Mouse (Mus musculus): ENCODE results near the gene Gm14399. TPM values are rescaled to one million over a fixed set of nuclear protein-coding genes. Genes with fewer than 3 reads are reported as not detected.
"Not testable (repeated sequence)": the region's sequence is repeated elsewhere in the genome, so short reads cannot be mapped to it uniquely, and the experiment has no call there.

Gene Gm14399
- polyA plus RNA-seq, 1 experiment: not detected

- Histone ChIP-seq H3K27me3 (replicated peaks) (no peaks in the 10 kb centered on the region), H3K9me3 (peaks cover 19% of the 10 kb centered on the region), H3K4me1 (no peaks in the 10 kb centered on the region), H3K36me3 (replicated peaks; ENCODE audit: low read length) (no peaks in the 10 kb centered on the region), H3K4me3 (replicated peaks) (no peak overlapping the region)
- TF ChIP-seq GATA1 (IDR thresholded peaks at IDR 0.05; ENCODE audit: borderline replicate concordance, low read length) (no peak), FLI1 (IDR thresholded peaks at IDR 0.05; ENCODE audit: low read length) (no peak)
Measured at GRCm38 (mm10) chr2:175156696-175157095, 14.9 kb upstream of the Gm14399 start.

GRCm38 (mm10) chr2:175141118-175141992 is 457 bp downstream of the Gm14399 start:
- not testable (repeated sequence) for H3K4me1 ChIP-seq; H3K9me3 ChIP-seq; H3K36me3 ChIP-seq (replicated peaks; ENCODE audit: low read length); H3K27me3 ChIP-seq (replicated peaks)
- H3K4me3 ChIP-seq (replicated peaks): peak overlapping the region; percentile 84

DNA sequence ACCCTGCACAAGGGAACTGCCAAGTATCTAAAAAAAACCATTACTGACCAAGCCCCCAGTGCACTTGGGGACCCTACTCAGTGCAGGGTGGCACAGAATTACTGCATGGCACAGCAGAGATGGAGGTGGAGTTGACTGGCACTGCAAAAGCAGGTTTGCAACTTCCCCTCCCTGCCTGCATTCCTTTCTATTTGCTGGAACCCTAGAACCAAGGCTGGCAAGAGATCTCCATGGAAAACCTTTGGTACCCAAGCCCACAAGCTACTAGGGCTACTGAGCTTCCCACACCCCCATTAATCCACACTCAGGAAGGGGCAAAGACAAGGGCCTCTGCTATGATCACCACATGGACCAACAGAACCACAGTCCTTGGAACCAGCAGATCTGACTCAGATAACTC is 1.2 kb downstream of the Gm14399 start:
- not testable (repeated sequence) for H3K36me3 ChIP-seq (replicated peaks; ENCODE audit: low read length); H3K27me3 ChIP-seq (replicated peaks); H3K9me3 ChIP-seq; H3K4me3 ChIP-seq (replicated peaks); H3K4me1 ChIP-seq

Other genes with a start within 250 kb of the Gm14399 start
- gene Gm14444, start 131.8 kb downstream of the Gm14399 start, polyA plus RNA-seq (2012; ENCODE audit: insufficient read depth, low replicate concordance): not detected in 2 replicates
- gene Gm14393, start 74.2 kb downstream of the Gm14399 start, polyA plus RNA-seq (2012; ENCODE audit: insufficient read depth, low replicate concordance): not detected in 2 replicates
- not detected in 2 replicates for gene Gm14443, start 33.9 kb upstream of the Gm14399 start, polyA plus RNA-seq (2012; ENCODE audit: insufficient read depth, low replicate concordance)
- gene Gm14391, start 64.9 kb upstream of the Gm14399 start, polyA plus RNA-seq (2012; ENCODE audit: insufficient read depth, low replicate concordance): 2.0 TPM in 1 of 2 replicates, not detected in the other
- gene Gm14440, start 133.1 kb upstream of the Gm14399 start, polyA plus RNA-seq (2012; ENCODE audit: insufficient read depth, low replicate concordance): not detected in 2 replicates
- 0.35 TPM in 1 of 2 replicates, not detected in the other for gene Gm4631, start 196.2 kb upstream of the Gm14399 start, polyA plus RNA-seq (2012; ENCODE audit: insufficient read depth, low replicate concordance)
- not detected in 2 replicates for gene Zfp968, start 230.4 kb upstream of the Gm14399 start, polyA plus RNA-seq (2012; ENCODE audit: insufficient read depth, low replicate concordance)

All from megakaryocyte, embryonic 14.5 days (primary cell).